Mouse (Mus musculus): ENCODE data around the gene Nfia.

DNA sequence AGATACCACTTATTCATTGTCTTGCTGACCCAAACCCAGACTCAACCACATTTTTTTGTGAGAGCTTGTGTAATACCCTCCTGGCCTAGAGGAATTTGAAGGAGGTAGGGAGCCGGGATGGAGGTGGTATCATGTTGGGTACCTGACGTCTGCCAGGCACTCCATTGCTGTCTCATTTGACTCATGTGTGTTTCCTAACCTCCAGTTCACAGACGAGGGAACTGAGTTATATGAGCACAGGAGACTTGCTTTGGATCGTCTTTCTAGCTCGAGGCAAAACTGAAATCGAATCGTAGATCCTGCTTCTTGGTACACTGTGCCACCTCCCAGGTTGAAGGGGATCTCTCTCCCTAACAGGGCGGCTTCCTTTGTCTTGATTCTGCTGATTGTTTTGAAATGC is 46.6 kb downstream of the Nfia start:
- TF ChIP-seq POLR2A (IDR thresholded peaks at IDR 0.05; ENCODE audit: borderline replicate concordance, insufficient read depth, low read length): no peak
- no peak for TF ChIP-seq CTCF (IDR thresholded peaks at IDR 0.05; ENCODE audit: borderline replicate concordance, insufficient read depth, low read depth, low read length)
